Mouse (Mus musculus): ENCODE data around the gene Tmem220.

Tmem220 gene

GRCm38 (mm10) chr11:67061311-67061710, 36.4 kb downstream of the Tmem220 start:
- DNase-seq (ENCODE audit: low spot score in 2 of 2) = no peak

- no peak for DNase-seq (ENCODE audit: low spot score in 2 of 2)
Measured at GRCm38 (mm10) chr11:67062726-67063125, 37.8 kb downstream of the Tmem220 start.

- DNase-seq (ENCODE audit: low spot score in 2 of 2) = no peak
Measured at GRCm38 (mm10) chr11:67067741-67068140, 42.8 kb downstream of the Tmem220 start.

- DNase-seq (ENCODE audit: low spot score in 2 of 2) = no peak
Measured at GRCm38 (mm10) chr11:67072615-67073130, 47.7 kb downstream of the Tmem220 start.

- no peak for DNase-seq (ENCODE audit: low spot score in 2 of 2)
Measured at GRCm38 (mm10) chr11:67075036-67075435, 50.1 kb downstream of the Tmem220 start.

GRCm38 (mm10) chr11:67076781-67077180, 51.8 kb downstream of the Tmem220 start:
- no peak for DNase-seq (ENCODE audit: low spot score in 2 of 2)

GRCm38 (mm10) chr11:67077435-67077834, 52.5 kb downstream of the Tmem220 start:
- no peak for DNase-seq (ENCODE audit: low spot score in 2 of 2)

- DNase-seq (ENCODE audit: low spot score in 2 of 2) = no peak
Measured at GRCm38 (mm10) chr11:67078000-67078399, 53.0 kb downstream of the Tmem220 start, which contains the start of gene Myh3. Gene Myh3, plus strand, starts transcription at chr11:67078300.

- no peak for DNase-seq (ENCODE audit: low spot score in 2 of 2)
Measured at GRCm38 (mm10) chr11:67078888-67079287, 53.9 kb downstream of the Tmem220 start.

- no peak for DNase-seq (ENCODE audit: low spot score in 2 of 2)
Measured at GRCm38 (mm10) chr11:67079740-67080139, 54.8 kb downstream of the Tmem220 start.

GRCm38 (mm10) chr11:67080168-67080567, 55.2 kb downstream of the Tmem220 start:
- DNase-seq (ENCODE audit: low spot score in 2 of 2) = peak in 1 of 2 experiments; percentile 39

- DNase-seq (ENCODE audit: low spot score in 2 of 2) = no peak
Measured at GRCm38 (mm10) chr11:67081125-67081649, 56.2 kb downstream of the Tmem220 start.

GRCm38 (mm10) chr11:67082188-67082587, 57.2 kb downstream of the Tmem220 start:
- no peak for DNase-seq (ENCODE audit: low spot score in 2 of 2)

- DNase-seq (ENCODE audit: low spot score in 2 of 2) = no peak
Measured at GRCm38 (mm10) chr11:67082793-67083192, 57.8 kb downstream of the Tmem220 start.

- DNase-seq (ENCODE audit: low spot score in 2 of 2) = no peak
Measured at GRCm38 (mm10) chr11:67083239-67083638, 58.3 kb downstream of the Tmem220 start.

GRCm38 (mm10) chr11:67083712-67084340, 58.9 kb downstream of the Tmem220 start:
- DNase-seq (ENCODE audit: low spot score in 2 of 2) = no peak
